Mouse (Mus musculus): ENCODE results near the gene Tiam2.

Gene Tiam2

GRCm38 (mm10) chr17:3452571-3453311 lies 126.4 kb downstream of the Tiam2 start:
- DNase-seq (ENCODE audit: low read depth): no peak

GRCm38 (mm10) chr17:3453946-3454345 lies 127.6 kb downstream of the Tiam2 start:
- no peak for DNase-seq (ENCODE audit: low read depth)

DNA sequence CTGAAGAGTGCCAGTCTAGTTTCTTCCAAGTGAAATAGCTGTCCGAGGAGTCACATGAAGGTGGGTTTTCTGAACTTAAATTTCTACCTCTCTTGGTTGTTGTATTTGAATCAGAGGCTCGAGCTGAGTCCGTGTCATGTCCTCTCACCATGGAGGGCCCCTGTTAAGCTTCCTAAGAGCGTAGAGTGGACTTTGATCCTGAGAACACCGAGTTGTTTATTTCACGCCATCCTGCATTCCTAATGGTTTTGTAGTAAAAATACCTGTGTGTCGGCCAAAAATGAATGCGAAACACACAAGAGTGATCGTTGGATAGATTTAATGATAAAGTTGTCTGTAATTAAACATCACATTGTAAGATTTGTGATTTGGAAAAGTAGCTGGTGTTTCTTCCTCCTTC lies 128.5 kb downstream of the Tiam2 start:
- DNase-seq (ENCODE audit: low read depth): no peak

- DNase-seq (ENCODE audit: low read depth): no peak
Measured at GRCm38 (mm10) chr17:3457914-3458681, 131.7 kb downstream of the Tiam2 start.

GRCm38 (mm10) chr17:3465861-3466260 lies 139.5 kb downstream of the Tiam2 start:
- DNase-seq (ENCODE audit: low read depth): no peak

DNA sequence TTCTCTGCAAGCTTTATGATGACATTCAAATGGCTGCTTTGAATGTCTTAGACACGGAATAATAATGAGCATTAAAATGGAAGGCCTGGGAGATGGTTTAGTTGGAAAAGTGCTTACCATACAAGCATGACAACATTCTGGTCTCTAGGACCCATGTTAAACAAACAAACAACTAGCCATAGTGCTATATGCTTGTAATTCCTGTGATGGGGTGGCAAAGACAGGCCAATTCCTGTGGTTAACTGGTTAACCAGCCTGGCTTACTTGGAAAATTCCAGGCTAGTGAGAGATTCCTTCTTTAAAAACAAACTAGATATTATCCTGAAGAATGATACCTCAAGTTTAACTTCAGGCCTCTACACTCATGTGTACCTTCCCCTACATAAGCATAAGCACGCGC lies 140.3 kb downstream of the Tiam2 start:
- no peak for DNase-seq (ENCODE audit: low read depth)

- no peak for DNase-seq (ENCODE audit: low read depth)
Measured at GRCm38 (mm10) chr17:3467636-3468324, 141.4 kb downstream of the Tiam2 start.

- no peak for DNase-seq (ENCODE audit: low read depth)
Measured at GRCm38 (mm10) chr17:3472018-3472417, 145.6 kb downstream of the Tiam2 start.

DNA sequence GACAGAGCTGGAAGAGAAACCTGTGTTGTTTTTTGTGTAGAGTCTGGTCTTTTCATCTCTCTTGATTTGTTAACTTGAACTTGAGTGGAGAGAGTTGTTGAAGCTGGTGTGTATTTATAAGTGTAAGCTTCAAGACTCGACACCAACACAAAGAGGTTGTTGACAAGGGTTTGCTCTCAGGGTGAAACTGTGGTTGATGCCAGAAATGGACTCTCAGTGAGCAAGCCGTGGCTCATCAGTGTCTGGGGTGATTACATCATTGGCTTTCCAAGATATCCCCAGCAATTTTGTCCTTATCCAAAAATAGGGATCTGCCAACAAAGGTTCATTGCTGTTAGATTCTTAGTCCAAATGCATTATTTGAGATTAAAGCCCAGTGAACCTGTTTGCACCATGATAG lies 150.2 kb downstream of the Tiam2 start:
- no peak for DNase-seq (ENCODE audit: low read depth)

DNA sequence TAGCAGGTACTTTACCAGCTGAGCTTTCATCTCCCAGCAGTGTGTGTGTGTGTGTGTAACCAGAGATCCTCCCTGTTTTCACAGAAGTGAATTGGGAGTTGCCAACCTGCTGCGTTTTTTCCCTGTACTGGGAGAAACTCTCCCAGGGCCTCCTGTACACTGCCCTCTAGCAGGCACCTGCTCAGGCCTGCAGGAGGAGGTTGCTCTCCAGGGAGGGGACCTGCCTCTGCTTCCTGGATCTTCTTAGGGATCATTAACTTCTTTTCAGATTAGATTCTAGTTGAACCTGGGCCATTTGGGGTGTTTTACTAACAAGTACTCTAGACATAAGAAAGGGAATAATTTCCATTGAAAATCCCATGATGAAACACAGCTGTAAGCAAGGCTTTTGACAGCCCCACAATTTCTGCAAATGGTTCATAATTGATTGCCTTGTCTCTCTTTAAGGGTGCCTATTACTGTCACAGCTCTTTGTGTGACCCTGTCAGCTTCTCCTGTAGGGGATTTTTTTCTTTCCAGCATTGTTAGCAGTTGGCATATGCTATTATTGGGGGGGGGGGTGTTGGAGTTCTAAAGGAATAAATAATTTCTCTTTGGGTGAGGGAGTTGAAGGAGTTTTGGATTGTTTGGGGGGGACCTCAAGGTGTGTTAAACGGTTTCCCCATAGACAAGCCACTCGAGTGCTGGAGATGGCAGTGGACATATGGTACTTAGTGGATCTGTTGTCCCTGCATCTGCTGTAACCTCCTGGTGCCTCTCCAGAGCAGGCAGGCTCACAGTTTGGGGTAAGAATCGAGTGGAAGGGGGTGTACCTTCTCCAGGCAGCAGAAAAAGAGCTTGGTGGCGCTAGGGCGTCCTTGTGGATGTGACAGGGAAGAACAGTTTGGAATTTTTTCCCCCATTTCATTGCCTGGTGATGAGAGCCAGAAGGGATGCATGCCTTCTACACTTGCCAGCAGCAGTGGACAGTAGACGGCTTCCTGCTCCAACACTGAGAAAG lies 155.5 kb downstream of the Tiam2 start:
- no peak for DNase-seq (ENCODE audit: low read depth)

DNA sequence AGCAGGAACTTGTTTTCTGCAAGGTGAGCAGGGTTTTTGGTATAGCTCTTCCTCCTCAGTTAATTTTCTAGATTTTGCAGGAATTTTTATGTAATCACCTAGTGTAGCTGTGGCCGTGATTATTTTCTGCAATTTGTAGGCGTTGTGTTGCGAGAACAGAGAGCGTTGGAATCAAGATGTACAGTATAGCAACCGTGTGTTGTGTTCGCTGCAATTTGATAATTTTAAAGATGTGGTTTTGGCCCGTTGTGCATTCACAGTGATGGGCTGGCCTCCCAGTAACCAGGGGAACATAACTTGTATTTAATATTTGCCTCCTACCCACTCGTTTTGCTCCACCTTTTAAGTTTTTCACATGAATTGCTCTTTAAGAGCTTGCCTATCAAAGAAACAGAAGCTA lies 156.7 kb downstream of the Tiam2 start:
- DNase-seq (ENCODE audit: low read depth): no peak

DNA sequence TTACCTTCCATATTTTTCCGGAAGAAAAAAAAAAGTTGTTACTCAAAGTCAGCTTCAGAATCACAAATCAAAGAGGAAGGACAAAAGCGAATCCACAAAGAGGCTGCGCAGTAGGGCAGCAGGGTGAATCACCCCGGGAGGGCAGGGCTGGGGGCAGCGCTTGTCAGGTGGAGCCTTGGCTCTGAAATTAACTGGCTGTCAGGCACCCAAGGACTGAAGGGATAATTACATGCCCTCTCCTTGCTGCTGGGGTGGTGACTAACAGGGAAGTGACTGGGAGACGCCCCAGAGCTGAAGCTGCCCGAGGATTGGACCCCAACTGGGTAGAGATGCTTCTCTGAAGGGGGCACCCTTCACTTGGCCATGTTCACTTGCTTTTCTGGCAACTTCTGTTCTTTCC lies 159.5 kb downstream of the Tiam2 start:
- no peak for DNase-seq (ENCODE audit: low read depth)

DNA sequence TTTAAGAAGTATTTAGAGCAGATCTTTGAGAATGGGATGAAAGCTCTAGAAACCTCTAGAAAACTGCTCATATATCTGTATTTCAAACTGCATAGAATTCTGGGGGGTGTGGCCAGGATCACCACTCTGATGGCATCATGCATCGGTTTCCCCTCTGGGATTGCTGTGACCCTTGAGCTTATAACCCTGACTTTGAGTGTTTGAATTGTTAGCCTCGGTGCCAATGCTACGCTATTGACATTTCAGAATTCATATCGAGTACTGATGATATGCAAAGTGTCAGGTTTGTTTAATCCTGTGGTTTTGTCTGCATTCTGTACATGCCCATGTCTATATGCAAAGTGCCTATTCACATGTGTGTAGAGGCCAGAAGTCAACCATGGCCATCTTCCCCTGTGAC lies 160.8 kb downstream of the Tiam2 start:
- DNase-seq (ENCODE audit: low read depth): no peak

DNA sequence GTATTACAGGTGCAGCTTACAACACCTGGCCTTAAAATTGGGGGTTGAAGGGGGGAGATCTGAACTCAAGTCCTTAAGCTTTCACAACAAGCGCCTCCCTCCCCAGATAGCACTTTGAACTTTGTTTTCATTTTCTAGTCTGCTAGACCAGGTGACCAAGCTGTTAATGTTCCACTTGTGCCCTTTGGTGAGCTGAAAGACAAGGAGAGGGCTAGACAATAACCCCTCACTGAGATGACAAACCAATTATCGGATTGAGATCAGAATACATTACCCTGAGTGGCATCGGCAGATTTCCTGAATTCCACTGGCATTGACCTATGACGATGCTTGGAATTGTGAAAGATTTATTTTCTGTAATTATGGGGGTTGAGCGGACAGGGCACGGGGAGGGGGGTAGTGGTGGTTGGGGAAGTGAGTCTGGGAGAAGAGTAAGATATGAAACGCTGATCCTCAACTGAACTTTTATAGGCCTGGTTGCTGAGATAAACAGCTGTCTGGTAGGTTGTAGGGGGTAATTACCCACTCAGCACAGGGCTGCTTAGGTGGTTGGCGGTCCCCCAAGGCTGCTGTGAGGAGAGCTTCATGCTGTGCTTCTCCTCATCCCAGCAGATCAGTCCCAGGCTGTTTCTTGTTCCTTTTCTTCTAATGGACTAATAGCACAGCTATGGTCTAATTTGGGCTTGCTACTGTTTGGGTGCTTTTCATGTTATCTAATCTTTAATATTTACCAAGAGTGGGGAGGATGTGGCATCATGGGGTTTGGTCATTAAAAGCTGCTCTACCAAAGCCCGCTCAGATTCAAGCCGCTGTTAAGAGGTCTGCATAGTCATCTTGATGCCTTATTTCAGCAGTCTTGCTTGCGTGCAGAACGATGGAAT lies 161.6 kb downstream of the Tiam2 start:
- no peak for DNase-seq (ENCODE audit: low read depth)

GRCm38 (mm10) chr17:3490216-3490895 lies 164.0 kb downstream of the Tiam2 start:
- no peak for DNase-seq (ENCODE audit: low read depth)

- DNase-seq (ENCODE audit: low read depth): no peak
Measured at GRCm38 (mm10) chr17:3491065-3491464, 164.7 kb downstream of the Tiam2 start.

GRCm38 (mm10) chr17:3491667-3492066 lies 165.3 kb downstream of the Tiam2 start:
- no peak for DNase-seq (ENCODE audit: low read depth)

DNA sequence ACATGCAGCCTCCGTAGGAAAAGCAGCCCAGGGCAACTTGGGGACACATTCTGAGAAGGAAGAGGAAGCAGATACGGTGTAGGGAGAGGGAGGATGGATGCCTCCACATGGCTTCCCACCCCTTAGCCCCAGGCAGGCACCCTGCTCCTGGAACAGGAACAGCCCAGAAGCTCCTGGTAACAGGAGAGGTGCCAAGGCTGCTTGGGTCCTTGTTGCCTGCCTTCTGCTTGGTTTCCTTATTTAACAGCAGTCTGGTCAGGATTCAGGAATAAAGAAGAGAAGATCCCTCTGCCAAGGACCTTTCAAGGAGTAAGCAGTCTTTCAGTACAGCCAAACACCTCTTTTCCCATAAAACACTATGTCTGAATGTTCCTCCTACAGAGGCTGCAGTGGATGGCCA lies 169.2 kb downstream of the Tiam2 start:
- no peak for DNase-seq (ENCODE audit: low read depth)

DNA sequence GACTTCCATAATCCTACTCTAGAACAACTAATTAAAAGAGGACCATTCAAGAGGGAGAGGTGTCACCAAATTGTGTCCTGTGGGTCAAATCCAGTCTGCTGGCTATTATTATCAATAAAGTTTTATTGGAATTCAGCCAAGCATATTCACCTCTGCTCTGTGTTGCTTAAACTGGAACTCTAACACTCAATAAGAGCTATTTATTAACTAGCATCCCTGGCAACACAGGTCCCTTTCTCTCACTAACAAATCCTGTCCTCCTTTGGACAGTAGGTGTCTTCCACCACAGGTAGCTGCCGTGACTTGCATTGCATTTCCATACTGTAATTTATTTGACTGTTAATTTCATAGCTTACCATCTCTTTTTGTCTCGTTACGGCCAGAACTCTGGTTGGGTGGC lies 169.7 kb downstream of the Tiam2 start:
- no peak for DNase-seq (ENCODE audit: low read depth)

- peak; percentile 53 for DNase-seq (ENCODE audit: low read depth)
Measured at GRCm38 (mm10) chr17:3498086-3498485, 171.7 kb downstream of the Tiam2 start.
